Mouse (Mus musculus) brain, embryonic 14.5 days (tissue): ENCODE results near the gene Trex1.

Experiments
- CTCF ChIP-seq: fragments of 200-500 bp; IDR thresholded peaks from 2 replicates; pipeline ENCODE4 v1.5.1; 2012; ENCODE audit warnings: inconsistent platforms, mild to moderate bottlenecking, moderate library complexity, borderline replicate concordance; ENCODE audit not compliant: insufficient read depth, insufficient read length; ENCODE audit errors: extremely low read depth
- POLR2A ChIP-seq: fragments of 200-500 bp; IDR thresholded peaks from 2 replicates; pipeline ENCODE4 v1.6.1; 2012; ENCODE audit warnings: mild to moderate bottlenecking, inconsistent platforms, borderline replicate concordance; ENCODE audit not compliant: poor library complexity, insufficient read depth, insufficient read length, severe bottlenecking; ENCODE audit errors: extremely low read depth

DNA sequence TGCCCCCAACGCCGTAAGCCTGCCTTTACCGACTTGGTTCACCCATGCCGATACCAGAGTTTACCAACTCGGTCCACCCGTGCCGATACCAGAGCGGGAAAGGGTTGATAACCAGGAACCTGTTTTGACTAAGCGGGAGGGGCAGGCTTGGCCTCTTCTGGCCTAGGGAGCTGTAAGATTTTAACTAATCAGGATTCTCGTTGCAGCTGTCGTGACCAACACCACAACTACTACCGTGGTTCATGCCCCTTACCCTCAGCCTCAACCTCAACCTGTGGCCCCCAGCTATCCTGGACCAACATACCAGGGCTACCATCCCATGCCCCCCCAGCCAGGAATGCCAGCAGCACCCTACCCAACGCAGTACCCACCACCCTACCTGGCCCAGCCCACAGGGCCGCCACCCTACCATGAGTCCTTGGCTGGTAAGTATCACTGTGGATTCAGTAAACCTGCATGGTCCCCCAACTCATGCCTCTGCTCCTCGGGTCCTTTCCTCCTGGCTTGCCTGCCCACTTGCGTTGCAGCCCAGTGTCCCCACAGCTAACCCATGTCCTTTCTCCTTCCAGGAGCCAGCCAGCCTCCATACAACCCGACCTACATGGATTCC lies 3.3 kb downstream of the Trex1 start:
- TF ChIP-seq CTCF (no peak), POLR2A (no peak)
